In genomic region chr3:59194938-59195337, GRCm38 (mm10) we compare ENCODE assay signal across 21 mouse cellular contexts. TPM values are rescaled to one million over a fixed set of nuclear protein-coding genes. Genes with fewer than 3 reads are reported as not detected.
"Had no signal": no experiment of that assay in that cellular context is flagged by ENCODE, and none has a peak within 500 bp of the region (broad histone marks: within the 10 kb centered on the region; RNA-seq: fewer than 3 reads in every experiment).

Gpr87 (minus strand) TSS chr3:59195104.

- H3K27ac ChIP-seq: kidney, postnatal 0 days; limb, embryonic 13.5 days; liver, embryonic 12.5 days; lung, embryonic 15.5 days; neural tube, embryonic 13.5 days had no signal

- H3K36me3 ChIP-seq: limb, embryonic 13.5 days; liver, embryonic 12.5 days; lung, embryonic 15.5 days; neural tube, embryonic 13.5 days had no signal

- ATAC-seq: liver, embryonic 12.5 days had no signal

- H3K4me1 ChIP-seq: limb, embryonic 13.5 days; liver, embryonic 12.5 days; lung, embryonic 15.5 days; neural tube, embryonic 13.5 days had no signal

- H3K4me3 ChIP-seq: limb, embryonic 13.5 days; liver, embryonic 12.5 days; lung, embryonic 15.5 days; neural tube, embryonic 13.5 days had no signal

- H3K27me3 ChIP-seq: limb, embryonic 13.5 days; liver, embryonic 12.5 days; lung, embryonic 15.5 days; neural tube, embryonic 13.5 days had no signal

- H3K9me3 ChIP-seq: limb, embryonic 13.5 days; liver, embryonic 12.5 days; lung, embryonic 15.5 days; neural tube, embryonic 13.5 days had no signal

- H3K9ac ChIP-seq: limb, embryonic 13.5 days; liver, embryonic 12.5 days; lung, embryonic 15.5 days; neural tube, embryonic 13.5 days had no signal

- DNase-seq: kidney, adult 11 months; kidney, adult 9 months; kidney, postnatal 36 days; layer of hippocampus, adult 9-11 months; layer of hippocampus, postnatal 36 days; midbrain, embryonic 14.5 days; retina, postnatal 1 day; right cerebral cortex, postnatal 4 days; spleen, adult 18-20 months; thymus, adult 18-20 months; thymus, postnatal 14 days had no signal

- H3K4me2 ChIP-seq: limb, embryonic 13.5 days; liver, embryonic 12.5 days; lung, embryonic 15.5 days; neural tube, embryonic 13.5 days had no signal

RNA-seq across cellular contexts. Expression of gene Gpr87, which starts in this region (rescaled TPM):
- total RNA-seq: layer of hippocampus, adult 18-20 months; layer of hippocampus, postnatal 36 days; left cerebral cortex, postnatal 36 days; megakaryocyte progenitor cell, adult 5-6 weeks; monocyte, adult 5-6 weeks had no signal
- polyA plus RNA-seq: liver, embryonic 12.5 days; liver, embryonic 16.5 days; neural tube, embryonic 13.5 days had no signal
